Mouse (Mus musculus) telencephalon, adult 2 months (tissue): ENCODE results near the gene Pard3b.

Source experiments
- DNase-seq: peaks from one replicate; pipeline ENCODE4 v3.0.0-alpha.2; 2011; ENCODE audit warnings: low read depth, low spot score

Gene Pard3b

GRCm38 (mm10) chr1:61751008-61751407 is 112.4 kb downstream of the Pard3b start:
- no peak for DNase-seq

GRCm38 (mm10) chr1:61756771-61757170 is 118.1 kb downstream of the Pard3b start:
- no peak for DNase-seq

GRCm38 (mm10) chr1:61771213-61771612 is 132.6 kb downstream of the Pard3b start:
- DNase-seq, result peak; percentile 45

GRCm38 (mm10) chr1:61778731-61779130 is 140.1 kb downstream of the Pard3b start:
- DNase-seq, result no peak

GRCm38 (mm10) chr1:61779906-61780305 is 141.3 kb downstream of the Pard3b start:
- no peak for DNase-seq

- DNase-seq, result no peak
Observed at GRCm38 (mm10) chr1:61796296-61796695, 157.7 kb downstream of the Pard3b start.

GRCm38 (mm10) chr1:61820213-61820612 is 181.6 kb downstream of the Pard3b start:
- no peak for DNase-seq

- no peak for DNase-seq
Observed at GRCm38 (mm10) chr1:61825560-61826191, 187.1 kb downstream of the Pard3b start.

- no peak for DNase-seq
Observed at GRCm38 (mm10) chr1:61837006-61837544, 198.5 kb downstream of the Pard3b start.

GRCm38 (mm10) chr1:61846606-61847005 is 208.0 kb downstream of the Pard3b start:
- no peak for DNase-seq

GRCm38 (mm10) chr1:61849029-61849714 is 210.5 kb downstream of the Pard3b start:
- no peak for DNase-seq

- no peak for DNase-seq
Observed at GRCm38 (mm10) chr1:61850471-61850870, 211.8 kb downstream of the Pard3b start.

GRCm38 (mm10) chr1:61851176-61851575 is 212.6 kb downstream of the Pard3b start:
- no peak for DNase-seq

- DNase-seq, result no peak
Observed at GRCm38 (mm10) chr1:61867286-61868082, 228.9 kb downstream of the Pard3b start.

GRCm38 (mm10) chr1:61874875-61875274 is 236.3 kb downstream of the Pard3b start:
- no peak for DNase-seq

GRCm38 (mm10) chr1:61879706-61880470 is 241.3 kb downstream of the Pard3b start:
- no peak for DNase-seq

- DNase-seq, result no peak
Observed at GRCm38 (mm10) chr1:61896048-61896447, 257.4 kb downstream of the Pard3b start.

- DNase-seq, result no peak
Observed at GRCm38 (mm10) chr1:61903271-61904007, 264.8 kb downstream of the Pard3b start.

- DNase-seq, result no peak
Observed at GRCm38 (mm10) chr1:61904036-61904435, 265.4 kb downstream of the Pard3b start.

GRCm38 (mm10) chr1:61912931-61913330 is 274.3 kb downstream of the Pard3b start:
- no peak for DNase-seq

- DNase-seq, result peak; percentile 42
Observed at GRCm38 (mm10) chr1:61924958-61925357, 286.3 kb downstream of the Pard3b start.
